Mouse (Mus musculus) MEL (cell line): ENCODE results near the gene Ccdc33.

Experiments
- CTCF ChIP-seq, 3 experiments: IDR thresholded peaks in 2 of 3; conservative IDR thresholded peaks in 1 of 3; 2 replicates each; pipeline ENCODE4 v1.5.1; 2011 to 2012; ENCODE audit warnings: low read length in 3 of 3, low read depth in 2 of 3, mild to moderate bottlenecking in 2 of 3, improper control_type of control experiment in 1 of 3, inconsistent platforms in 1 of 3, mixed read lengths in 1 of 3, moderate library complexity in 1 of 3; ENCODE audit not compliant: control insufficient read depth in 1 of 3, insufficient read depth in 1 of 3, poor library complexity in 1 of 3, severe bottlenecking in 1 of 3
- EP300 ChIP-seq, 2 experiments: IDR thresholded peaks; 2 replicates each; pipeline ENCODE4 v1.6.1; 2011; ENCODE audit warnings: improper control_type of control experiment in 2 of 2, low read length in 2 of 2, low read depth in 1 of 2, mild to moderate bottlenecking in 1 of 2
- GABPA ChIP-seq: IDR thresholded peaks from 2 replicates; pipeline ENCODE4 v1.6.1; 2012; ENCODE audit warnings: low read depth, mild to moderate bottlenecking, inconsistent platforms, low read length, improper control_type of control experiment, moderate library complexity
- GATA1 ChIP-seq: IDR thresholded peaks from 2 replicates; pipeline ENCODE4 v1.6.1; 2011; ENCODE audit warnings: low read depth, low read length, improper control_type of control experiment
- KAT2A ChIP-seq: conservative IDR thresholded peaks from 2 replicates; pipeline ENCODE4 v1.6.1; 2012; ENCODE audit warnings: low read depth, low read length, improper control_type of control experiment, inconsistent platforms
- MAFK ChIP-seq: IDR thresholded peaks from 2 replicates; pipeline ENCODE4 v1.6.1; 2011; ENCODE audit warnings: low read depth, mild to moderate bottlenecking, low read length, improper control_type of control experiment, borderline replicate concordance
- MAX ChIP-seq: IDR thresholded peaks from 2 replicates; pipeline ENCODE4 v1.6.1; 2011; ENCODE audit warnings: low read length, improper control_type of control experiment
- POLR2A ChIP-seq, 2 experiments: IDR thresholded peaks; 2 replicates each; pipeline ENCODE4 v1.6.1; 2011 to 2012; ENCODE audit warnings: low read length in 2 of 2, mild to moderate bottlenecking in 2 of 2, control low read depth in 1 of 2, improper control_type of control experiment in 1 of 2, low read depth in 1 of 2, moderate library complexity in 1 of 2; ENCODE audit not compliant: control insufficient read depth in 1 of 2, insufficient read depth in 1 of 2, poor library complexity in 1 of 2
- POLR2AphosphoS2 ChIP-seq: IDR thresholded peaks from 2 replicates; pipeline ENCODE4 v1.6.1; 2011; ENCODE audit warnings: low read length, improper control_type of control experiment
- SIN3A ChIP-seq: IDR thresholded peaks from 2 replicates; pipeline ENCODE4 v1.6.1; 2012; ENCODE audit warnings: low read length, improper control_type of control experiment, inconsistent platforms
- TCF12 ChIP-seq: IDR thresholded peaks from 2 replicates; pipeline ENCODE4 v1.6.1; 2014; ENCODE audit warnings: low read depth, mild to moderate bottlenecking, inconsistent platforms, low read length, improper control_type of control experiment, moderate library complexity
- ZMIZ1 ChIP-seq: IDR thresholded peaks from 2 replicates; pipeline ENCODE4 v1.6.1; 2012; ENCODE audit warnings: low read depth, mild to moderate bottlenecking, inconsistent platforms, low read length, improper control_type of control experiment, moderate library complexity

DNA sequence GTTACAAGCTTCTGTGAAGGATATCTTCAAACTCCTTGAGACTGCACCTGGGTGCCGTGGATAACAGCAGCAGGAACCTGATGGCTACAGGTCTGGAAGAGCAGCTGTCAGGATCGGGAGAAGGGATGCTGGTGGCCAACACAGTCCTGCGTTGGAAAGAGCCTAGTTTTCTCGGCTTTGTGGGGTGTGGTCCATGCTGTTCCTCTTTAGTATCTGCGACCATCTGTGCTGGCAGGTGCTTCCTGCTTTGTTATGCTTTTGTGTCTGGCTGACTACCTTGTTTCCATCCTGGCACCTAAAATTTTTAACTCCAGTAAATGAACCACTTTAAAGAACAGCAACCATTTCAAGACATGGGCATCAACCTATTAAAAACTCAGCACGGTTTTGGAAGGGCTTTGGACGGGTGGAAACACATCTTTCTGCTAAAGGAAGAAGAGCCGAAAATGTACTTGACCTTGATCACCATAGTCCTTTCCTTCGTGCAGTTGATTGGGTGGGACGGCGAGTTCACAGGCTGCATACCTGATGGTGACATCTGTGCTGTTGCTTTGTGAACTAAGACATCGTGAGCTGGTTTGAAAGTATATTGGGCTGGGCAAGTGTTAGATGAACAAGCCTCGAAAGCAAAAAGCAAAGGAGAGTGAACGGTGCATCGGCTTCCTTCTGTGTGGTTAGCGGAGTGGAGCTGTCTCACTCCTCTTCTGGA is 112.7 kb downstream of the Ccdc33 start, which contains the start of gene Cyp11a1:
- TF ChIP-seq EP300 (IDR thresholded peaks at IDR 0.05; ENCODE audit: low read depth in 1 of 2, low read length in 2 of 2) (no peak), MAX (no peak), CTCF (IDR thresholded peaks at IDR 0.05 in 2 of 3, conservative IDR thresholded peaks at IDR 0.05 in 1 of 3; ENCODE audit: control insufficient read depth in 1 of 3, insufficient read depth in 1 of 3, low read depth in 2 of 3, low read length in 3 of 3, poor library complexity in 1 of 3, severe bottlenecking in 1 of 3) (no peak), SIN3A (no peak), MAFK (no peak), TCF12 (no peak), POLR2AphosphoS2 (no peak), ZMIZ1 (no peak), GABPA (no peak), KAT2A (no peak), POLR2A (IDR thresholded peaks at IDR 0.05; ENCODE audit: control insufficient read depth in 1 of 2, insufficient read depth in 1 of 2, low read depth in 1 of 2, low read length in 2 of 2, poor library complexity in 1 of 2) (no peak), GATA1 (no peak)
